Mouse (Mus musculus) ZHBTc4 (cell line): Measurements from ENCODE around the gene Magt1.

Experiments
- DNase-seq: peaks from one replicate; pipeline ENCODE4 v3.0.0-alpha.2; 2011; ENCODE audit warnings: low read depth, low spot score

Gene Magt1

DNA sequence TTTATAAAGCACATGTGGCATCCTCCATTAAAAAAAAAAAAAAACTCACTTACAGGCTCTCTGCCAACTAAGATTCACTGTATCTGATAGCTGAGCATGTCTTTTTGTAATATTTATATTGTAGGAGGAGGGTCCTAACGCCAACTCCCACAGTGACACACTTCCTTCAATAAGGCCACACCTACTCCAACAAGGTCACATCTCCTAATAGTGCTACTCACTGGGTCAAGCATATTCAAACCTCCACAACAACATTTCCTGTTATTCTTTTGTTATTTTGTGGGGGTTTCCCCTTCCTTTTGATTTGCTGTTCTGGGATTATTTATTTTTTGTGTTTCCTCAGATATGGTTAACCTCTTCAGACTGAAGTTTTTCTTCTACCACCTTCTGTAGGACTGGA is 65.3 kb downstream of the Magt1 start:
- no peak for DNase-seq

DNA sequence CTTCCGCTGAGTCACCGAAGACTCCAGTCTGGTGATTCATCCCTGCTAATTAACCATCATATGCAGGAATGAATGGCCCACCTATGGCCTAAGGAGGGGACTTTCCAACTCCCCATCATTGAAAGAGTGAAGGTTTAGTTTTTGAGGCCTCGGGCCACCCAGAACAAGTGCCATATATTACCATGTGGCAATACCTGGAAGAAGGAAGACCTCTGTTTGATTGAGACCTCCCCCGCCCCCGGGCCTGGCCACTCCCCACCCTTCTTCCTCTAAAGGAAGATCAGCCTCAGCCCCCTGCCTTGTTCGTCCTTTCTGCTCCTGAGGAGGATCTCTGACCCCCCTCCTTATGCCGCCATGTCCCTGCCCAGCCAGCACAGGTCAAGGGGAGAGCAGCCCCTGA is 72.5 kb downstream of the Magt1 start:
- peak; percentile 63 for DNase-seq

DNA sequence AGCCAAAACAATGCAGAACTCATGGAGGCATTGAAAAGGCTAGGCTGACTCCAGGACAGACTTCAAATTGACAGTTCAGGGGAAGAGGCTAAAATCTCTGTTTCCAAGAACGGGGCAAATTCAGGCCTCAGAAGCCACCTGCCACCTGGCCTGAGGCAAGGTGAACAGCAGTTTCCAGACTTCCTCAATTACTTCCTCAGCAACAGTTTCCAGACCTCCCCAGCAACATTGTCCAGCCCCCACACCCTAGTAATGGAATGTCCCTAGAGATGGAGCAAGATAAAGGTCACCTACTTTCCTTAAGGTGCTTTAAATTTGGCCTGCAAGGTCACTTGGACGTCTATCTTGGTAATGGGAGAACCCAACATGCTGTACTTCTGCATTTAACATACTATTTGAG is 74.0 kb downstream of the Magt1 start:
- peak; percentile 65 for DNase-seq

DNA sequence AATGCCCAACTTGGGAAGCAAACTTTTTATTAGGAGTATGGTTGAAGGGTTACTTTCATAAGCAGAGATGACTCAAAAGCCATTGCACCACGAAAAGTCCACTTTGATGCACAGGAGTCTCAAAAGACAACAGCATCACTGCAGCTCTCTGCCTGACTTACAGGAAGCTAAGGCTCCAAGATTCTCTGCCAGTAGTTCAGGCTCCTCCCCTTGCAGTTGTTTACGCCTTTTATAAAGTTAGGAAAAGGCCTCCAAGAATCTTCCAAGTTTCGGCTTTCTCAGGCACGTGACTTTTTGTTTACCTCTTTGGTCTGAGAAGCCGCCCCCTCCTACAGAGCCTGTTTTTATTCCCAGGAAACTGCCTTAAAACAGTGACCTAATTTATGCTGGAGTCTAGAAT is 77.4 kb downstream of the Magt1 start:
- peak; percentile 21 for DNase-seq

DNA sequence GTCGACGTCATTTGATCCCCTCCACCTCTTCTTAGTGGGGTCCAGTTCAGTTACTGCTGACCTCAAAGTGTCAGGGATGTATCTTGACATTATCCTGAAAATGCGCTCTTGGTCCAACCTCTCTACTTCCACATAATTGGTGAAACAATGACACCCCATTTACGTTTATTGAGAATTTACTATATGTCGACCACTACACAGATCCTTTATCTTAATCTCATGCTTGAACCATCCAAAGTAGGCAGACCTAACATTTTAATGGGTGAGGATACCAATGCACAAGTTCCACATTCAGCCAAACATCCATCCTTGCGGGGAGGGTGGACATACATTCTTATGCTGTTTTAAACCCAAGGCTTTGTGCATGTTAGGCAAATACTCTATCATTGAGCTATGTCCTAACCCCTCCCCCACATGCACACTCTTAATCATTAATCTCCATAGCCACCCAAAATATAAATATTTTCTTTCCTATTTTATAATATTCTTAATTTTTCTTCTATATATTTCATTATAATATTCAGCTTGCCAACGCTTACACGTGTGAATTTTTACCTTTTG is 82.1 kb downstream of the Magt1 start:
- DNase-seq = no peak

DNA sequence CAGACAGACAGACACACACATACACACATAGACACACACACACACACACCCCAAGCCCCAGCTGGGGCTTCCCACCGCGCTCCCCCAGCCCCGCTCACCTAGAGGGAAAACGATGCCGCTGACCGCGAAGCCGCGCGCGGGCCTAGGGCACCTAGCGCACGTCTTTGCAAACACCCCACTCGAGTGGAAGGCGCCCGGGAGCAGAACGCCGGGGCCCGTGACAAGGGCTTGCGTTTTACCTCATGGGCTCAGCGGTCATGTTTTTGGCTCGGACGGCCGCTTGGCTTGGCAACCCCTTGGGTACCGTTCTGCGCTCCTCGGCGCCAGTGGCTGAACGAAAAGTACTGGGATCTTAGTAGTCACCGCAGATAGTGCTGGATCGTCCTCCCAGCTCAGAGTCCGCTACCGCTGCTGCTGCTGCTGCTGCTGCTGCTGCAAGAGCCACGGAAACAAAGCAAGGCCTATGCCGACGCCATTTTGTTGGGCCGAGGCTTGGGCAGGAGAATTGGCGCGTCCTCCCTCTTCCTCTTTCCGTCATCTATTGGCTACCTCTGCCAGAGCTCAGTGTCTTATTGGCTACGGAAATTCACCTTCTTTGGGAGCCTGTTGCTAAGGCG is 82.7 kb downstream of the Magt1 start, which contains the start of gene Atrx:
Atrx (minus strand) TSS at position 543 of the 617 bp plus-strand sequence.
- DNase-seq = peak; percentile 85

DNA sequence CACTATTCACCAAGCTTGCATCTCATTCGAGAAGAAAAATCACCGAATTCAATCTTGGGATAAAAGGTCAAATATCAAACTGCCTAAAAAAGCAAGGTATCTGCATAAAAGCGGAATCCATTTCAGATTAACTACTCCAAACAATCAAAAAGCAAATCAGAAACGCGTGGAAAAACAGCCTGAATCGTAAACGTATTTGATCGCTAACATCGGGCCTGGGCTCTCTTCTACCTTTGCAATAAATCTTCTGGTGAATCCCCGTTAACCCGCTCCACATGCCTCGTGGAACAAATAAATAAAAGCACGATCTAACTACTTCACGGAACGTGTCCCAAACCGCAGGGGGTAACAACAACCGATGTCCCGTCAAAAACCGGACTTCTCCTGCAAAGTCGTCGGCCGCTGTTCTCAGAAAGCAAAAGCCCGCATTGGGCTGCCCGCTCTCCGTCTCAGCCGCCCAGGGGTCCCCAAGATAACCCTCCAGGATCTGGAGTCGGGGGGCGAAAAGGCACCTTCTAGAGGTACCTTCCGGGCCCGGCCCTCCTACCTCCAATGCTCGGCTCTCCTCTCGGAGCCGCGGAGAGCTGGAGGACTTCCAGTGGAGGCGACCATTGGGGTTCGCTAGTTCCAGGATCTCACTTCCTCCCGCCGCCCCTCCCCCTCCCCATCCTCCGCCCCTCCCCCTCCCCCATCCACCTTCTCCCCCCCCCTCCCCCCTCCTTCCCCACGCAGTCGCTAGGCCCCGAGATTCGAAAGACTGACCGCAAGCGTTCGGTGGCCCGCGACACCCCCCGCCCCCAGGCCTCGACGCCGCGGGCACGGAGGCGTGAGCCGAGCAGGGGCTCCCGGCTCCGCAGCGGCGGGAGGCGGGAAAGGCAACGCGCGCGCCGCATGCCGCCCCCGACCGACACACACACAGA is 83.5 kb downstream of the Magt1 start:
- peak; percentile 52 for DNase-seq

DNA sequence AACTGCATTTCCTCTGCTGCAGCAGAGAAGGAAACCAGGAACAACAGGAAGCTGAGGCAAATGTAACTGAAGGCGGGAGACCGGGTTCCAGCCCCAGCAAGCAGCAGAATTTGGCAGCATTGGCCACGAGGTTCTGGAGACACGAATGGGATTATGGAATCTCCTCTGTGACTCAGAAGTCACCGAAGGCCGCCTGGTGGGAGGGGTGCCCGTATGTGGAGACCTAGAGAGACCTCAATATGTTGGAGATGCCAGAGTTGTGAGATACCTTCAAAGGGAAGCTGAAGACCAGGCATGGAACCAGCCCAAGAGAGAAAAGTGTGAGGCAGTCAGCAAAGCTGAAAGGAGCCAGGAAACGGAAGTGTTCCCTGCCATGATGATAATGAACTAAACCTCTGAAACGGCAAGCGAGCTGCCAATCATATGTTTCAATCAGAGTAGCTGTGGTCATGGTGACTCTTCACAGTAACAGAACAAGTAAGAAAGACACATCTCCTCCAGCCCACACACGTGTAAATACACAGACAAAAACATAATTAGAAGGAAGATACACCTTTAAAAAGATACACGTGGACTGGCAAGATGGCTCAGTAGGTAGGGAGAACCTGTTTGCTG is 85.5 kb downstream of the Magt1 start:
- DNase-seq = peak; percentile 65

DNA sequence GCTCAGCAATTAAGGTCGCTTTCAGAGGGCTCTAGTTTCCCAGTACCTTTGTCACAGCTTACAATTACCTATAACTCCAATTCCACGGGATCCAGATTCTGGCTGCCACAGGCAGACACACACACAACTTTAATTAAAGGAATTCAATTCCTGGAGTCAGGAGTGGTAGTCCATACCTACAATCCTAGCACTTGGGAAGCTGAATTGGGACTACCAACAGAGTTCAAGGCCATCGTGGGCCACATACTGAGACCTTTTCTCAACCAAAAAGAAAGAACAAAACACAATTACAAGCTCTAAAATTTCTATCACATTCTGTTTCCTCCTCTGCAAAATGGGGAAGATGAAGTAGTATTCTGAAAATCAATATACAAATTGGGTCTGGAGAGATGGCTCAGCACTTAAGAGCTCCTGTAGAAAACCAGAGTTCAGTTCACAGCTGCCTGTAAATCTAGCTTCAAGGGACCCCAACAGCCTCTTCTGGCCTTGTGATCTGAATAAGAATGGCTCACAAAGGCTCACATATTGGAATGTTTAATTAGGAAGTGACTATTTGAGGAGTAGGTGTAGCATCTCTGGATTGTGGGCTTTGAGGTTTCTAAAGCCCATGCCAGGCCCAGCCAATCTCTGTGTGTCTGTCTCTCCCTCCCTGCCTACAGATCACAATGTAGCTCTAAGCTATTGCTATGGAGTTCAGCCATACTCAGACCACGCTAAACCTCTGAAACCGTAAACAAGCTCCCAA is 87.2 kb downstream of the Magt1 start:
- peak; percentile 73 for DNase-seq

DNA sequence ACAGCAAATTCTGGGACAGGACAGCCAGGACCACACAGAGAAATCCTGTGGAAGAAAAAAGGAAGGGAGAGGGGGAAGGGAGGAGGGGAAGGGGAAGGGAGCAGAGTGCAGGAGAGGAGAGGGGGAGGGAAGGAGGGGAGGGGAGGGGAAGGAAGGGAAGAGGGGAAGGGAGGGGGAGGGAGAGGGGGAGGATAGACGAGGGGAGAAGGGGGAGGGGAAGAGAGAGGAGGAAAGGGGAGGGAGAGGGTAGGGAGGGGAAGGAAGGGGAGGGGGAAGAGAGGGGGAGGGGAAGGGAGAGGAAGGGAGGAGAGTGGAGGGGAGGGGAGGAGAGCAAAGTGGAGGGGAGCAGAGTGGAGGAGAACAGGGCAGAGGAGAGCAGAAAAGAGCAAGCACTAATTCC is 87.8 kb downstream of the Magt1 start:
- peak; percentile 70 for DNase-seq

DNA sequence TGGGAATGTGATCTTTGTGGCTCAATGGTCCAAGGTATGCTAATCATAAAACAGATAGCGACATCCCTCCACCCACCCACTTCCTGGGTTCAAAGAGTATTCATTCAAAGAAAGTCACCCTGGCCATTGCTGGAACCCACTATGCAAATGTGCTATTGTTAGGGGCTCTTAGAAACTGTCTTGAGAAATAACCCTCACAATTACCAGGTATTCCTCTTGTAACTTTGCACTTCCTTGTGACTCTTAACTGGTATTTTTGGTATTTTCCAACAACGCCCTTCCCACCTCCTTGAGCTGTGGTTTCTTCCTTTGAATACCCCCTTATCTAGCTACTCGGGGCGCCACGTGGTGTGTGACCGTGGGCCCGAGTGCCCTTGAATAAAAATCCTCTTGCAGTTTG is 88.7 kb downstream of the Magt1 start:
- DNase-seq = peak; percentile 58

DNA sequence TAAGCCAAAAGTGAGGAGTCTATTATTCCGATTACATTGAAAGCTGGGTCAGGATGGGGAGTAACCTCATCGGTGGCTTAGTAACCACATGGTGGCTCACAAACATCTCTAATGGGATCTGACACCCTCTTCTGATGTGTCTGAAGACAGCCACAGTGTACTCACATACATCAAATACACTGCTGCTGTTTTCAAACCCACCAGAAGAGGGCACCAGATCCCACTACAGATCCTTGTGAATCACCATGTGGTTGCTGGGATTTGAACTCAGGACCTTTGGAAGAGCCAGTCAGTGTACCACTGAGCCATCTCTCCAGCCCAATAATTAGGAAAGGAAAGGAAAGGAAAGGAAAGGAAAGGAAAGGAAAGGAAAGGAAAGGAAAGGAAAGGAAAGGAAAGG is 90.3 kb downstream of the Magt1 start:
- peak; percentile 75 for DNase-seq
